Mouse (Mus musculus): ENCODE measurements around the gene Mcf2l. TPM values are rescaled to one million over a fixed set of nuclear protein-coding genes. Genes with fewer than 3 reads are reported as not detected.

Mcf2l gene
- polyA plus RNA-seq, 1 experiment, result 19.7 TPM

DNA sequence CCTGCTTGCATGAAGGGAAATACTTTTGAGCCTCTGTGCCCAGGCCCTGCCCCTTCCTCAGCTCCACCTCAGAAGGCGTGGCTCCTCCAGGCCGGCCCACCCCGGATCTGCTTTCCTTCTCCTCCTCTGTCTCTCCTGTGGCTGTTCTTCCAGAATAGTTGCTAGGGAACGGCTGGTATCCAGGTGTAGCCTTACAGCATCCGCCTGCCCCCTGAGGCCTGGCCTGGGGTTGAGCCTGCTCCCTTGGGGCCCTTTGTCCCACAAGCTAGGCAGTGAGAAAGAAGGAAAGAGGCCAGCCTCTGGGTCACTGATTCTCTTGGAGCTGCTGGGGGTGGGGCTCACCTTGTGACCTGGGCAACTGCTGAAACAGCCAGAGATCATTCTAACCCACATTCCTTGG lies 38.4 kb downstream of the Mcf2l start:
- no peak for DNase-seq (ENCODE audit: low read depth)

DNA sequence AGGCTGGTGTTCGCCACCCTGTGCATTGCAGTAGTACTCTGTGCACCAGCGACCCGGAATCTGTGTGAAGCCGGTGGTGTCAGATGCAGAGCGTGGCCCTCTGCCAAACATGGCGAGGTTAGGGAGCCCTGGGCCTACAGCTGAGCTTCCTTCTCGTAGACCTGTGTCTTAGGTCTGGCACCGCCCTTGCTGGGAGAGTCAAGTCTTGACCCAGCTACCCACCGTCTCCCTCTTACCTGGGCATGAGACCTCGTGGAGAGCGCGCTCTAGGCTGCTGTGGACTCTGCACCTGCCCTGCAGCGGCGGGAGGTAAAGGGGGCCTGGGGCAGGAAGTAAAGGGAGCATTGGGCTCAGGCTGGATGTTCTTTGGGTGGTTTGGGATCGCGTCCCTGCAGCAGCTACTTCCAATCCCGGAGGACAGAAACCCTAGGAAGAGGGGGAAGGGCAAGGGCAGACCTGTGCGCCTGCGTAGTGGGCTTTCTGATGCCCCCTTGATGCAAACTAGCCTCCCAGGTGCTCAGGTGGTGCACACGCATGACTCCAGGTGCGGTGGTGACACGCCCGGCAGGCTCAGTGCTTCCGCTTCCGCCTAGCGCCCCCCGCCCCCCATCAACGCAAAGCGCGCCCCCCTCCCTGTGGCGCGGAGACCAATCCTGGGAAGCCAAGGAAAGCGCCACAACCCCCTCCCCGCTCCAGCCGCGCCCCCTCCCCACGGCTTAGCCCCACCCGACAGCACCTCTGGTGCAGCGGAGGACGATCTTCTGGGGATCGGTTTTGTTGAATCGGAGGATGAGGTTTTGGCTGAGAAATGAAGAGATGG lies 41.8 kb downstream of the Mcf2l start:
- no peak for DNase-seq (ENCODE audit: low read depth)

DNA sequence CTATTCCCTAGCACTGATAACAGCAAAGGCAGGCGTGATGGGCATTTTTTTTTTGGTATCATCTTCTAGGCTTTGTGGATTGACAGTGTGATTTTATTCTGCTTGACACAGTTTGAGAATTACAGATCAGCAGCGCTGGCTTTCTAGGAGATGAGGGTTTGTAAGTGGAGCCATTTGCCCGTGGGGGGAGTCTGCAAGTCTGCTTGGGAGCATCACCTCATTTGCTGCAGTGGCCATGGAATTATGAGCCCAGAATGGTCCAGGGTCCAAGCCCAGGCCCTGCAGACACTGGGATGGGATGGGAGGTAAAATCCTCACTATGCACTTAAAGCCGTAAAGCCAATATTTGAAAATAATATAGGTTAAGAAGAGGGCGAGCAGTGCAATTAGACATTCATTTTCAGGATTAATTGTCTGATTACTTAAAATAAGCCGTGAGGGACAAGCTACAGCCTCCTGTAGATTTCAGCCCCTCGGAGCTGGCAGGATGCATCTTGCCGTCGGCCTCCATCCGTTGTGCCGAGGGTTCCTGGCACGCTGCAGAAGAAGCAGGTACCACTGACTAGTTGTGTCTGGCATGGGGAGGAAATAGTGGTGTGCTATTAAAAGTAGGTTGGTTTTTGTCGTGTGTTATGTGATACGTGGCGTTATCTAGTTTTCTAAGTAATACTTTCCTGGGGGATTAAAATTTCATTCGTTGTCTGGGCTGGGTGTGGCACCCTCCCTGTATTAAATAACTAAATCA lies 42.7 kb downstream of the Mcf2l start:
- no peak for DNase-seq (ENCODE audit: low read depth)

DNA sequence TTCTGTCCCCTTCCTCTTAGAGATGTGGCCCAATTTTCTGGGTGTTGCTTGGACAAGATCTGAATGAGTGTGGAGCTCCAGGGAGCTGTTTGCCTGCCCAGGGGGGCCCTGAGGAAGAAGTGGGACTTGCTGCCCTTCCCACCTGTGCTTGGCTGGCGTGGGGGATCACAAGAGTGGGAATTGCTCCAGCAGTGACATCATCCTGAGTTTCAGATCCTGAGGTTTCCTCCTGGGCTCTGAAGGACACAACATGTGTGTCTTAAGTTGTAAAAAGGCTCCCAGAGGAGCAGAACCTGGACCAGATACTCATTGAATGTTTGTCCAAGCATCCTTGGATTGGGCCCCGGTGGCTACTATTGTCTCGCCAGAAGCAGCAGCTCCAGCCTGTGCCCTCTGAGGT lies 43.4 kb downstream of the Mcf2l start:
- no peak for DNase-seq (ENCODE audit: low read depth)

DNA sequence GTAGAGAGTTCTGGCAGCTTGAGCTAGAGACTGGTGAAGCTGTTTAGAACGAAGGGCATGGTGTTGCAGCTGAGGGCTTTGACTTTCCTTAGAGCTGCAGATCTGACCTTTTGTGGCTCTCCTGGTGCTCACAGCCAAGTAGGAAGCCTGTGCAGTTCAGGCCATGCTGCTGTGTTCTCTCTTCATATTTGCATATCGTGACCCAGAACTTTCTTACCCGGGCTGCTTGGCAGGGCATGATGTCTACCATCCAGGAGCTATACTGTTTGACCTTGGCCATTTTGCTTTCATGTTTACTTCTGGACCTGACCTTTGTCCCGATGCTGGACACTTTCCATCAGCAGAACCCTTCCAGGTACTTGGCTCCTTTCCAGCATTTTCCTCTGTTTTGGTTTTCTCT lies 44.2 kb downstream of the Mcf2l start:
- DNase-seq (ENCODE audit: low read depth), result no peak

DNA sequence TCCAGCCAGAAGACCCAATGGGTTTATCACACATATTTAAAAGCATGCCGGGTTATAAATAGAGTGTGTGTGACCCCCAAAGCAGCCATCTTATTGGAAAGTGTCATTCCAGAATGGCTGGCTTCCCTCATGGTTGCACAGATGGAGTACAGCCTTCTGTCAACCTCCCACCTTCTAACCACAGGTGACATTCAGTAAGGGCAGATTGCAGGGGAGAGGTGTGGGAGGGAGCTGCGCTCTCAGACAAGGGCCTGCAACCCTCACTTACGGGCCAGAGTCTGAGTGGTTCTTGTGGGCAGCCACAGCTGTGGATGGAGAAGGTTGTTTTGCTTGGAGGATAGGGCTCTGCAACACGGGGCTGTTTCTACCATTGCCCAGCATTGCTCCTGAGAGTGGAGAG lies 47.0 kb downstream of the Mcf2l start:
- no peak for DNase-seq (ENCODE audit: low read depth)

DNA sequence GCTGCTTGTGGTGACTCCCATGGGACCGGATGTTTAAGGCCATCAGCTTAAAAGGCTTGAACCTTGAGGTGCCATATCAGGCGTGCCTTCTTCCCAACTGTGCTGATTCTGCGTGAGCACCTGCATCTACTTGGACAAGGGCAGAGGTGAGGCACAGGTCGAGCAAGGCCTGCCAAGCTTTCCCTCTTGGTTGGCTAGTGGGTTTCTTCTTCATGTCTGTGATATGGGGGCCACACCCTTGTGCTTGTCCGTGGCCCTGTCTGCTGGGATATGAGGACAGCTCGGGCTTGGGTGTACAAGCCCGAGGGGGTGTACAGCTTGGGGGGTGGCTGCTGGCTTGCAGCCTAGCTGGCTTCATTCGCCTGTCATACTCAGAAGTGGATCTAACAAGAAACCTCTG lies 51.4 kb downstream of the Mcf2l start:
- DNase-seq (ENCODE audit: low read depth), result no peak

DNA sequence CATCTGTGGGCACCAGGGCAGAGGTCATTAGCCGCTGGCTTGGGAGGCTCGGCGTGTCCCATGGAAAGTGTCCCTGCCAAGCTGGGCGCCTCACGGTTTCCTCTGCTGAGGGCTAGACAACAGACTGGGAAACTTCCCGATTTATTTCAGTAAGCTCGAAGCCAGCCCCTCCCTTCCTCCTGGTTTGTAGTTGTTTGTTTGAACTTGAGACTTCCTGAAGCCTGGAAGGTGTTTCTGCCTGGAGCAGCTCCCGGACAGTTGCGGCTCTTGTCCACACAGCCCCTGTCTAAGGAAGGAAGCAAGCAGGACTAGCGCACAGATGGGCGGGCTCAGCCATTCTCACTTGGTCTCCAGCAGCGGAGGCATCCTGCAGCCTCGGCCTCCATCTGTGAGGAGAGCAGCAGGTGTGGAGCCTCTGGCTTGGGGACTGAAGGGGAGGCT lies 52.4 kb downstream of the Mcf2l start:
- DNase-seq (ENCODE audit: low read depth), result no peak

DNA sequence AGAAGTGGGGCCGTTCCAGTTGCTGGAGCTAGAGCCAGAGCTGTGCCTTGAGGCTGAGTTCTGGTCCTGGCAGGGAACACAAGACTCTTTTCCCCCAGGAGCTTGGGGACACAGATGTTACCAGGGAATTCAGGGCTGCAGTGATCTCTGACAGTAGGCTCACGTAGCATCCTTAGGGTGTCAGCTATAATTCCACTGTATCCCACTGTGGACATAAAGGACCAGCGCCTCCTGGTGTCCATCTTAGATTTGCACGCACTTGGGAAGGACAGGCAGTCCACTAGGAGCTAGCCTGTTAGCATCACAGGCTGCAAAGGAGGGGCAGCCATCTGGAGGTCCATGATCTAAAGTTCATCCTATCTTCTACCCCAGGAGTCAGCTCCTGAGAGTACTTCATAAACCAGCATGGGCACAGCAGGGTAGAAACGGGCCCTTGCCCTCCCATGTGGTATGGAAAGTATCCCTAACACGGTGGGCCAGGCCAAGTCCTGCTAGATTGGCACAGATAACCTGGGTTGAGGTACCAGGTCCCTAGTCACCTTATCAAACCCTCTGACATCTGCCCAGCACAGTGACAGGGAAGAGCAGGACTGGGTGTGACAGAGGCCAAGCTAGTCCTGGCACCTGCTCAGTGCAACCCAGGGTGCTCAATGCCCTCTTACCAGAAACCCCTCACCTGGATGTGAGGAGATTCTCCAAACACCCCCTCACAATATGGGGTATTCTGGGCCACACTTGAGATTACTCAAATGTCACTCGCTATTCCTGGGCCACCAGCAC lies 53.8 kb downstream of the Mcf2l start:
- DNase-seq (ENCODE audit: low read depth), result no peak

DNA sequence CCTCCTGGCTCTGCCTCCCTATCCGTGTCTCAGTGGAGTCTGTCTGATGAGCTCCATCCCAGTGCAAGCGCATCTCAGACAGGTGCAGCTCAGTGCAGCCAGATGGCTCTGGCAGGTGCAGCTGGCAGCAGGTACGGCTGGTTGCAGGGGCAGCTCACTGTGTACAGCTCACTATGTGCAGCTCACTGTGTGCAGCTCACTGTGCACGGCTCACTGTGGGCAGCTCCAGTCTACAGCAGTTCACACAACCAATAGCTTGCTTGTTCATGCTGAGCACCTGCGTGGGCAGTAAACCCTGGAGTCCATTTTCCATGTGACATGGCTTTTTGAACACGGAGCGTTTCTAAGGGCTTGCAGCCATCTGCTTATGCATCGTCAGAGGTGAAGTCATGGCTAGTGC lies 54.4 kb downstream of the Mcf2l start:
- DNase-seq (ENCODE audit: low read depth), result no peak

DNA sequence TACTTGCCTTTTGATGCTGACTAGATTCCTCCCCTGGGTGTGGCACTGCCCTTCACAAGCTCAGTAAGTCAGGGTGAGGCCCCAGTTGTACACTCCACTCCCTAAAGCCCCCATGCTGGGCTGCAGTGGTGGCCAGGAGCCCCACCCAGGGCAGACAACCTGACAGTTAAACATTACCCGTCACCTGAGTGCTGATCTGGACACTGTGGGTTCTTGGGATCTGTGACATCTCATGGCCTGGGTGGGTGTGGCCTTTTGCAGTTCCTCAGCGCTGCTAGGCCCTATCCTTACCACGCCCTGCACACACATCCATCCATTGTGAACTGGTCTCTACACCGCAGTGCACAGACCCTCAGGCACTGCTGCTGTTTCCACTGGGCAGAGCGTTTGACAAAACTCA lies 55.3 kb downstream of the Mcf2l start:
- no peak for DNase-seq (ENCODE audit: low read depth)

DNA sequence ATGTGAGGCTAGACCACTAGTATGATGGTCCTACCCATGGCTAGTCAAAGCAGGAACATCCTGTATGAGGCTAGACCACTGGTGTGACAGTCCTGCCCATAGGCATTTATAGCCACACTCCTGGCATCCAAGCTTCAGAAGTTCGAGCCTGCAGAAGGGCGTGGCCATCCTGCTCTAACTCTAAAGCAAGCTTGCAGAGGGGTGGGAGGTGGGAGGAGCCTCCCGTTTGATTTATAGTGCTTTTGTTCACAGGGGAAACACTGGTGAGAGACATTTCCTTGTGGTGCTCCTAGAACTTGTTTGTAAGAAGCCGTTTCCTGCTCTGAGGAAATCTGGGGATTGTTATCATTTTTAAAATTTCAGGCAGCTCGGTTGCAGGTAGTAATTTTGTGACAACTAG lies 56.7 kb downstream of the Mcf2l start:
- no peak for DNase-seq (ENCODE audit: low read depth)

DNA sequence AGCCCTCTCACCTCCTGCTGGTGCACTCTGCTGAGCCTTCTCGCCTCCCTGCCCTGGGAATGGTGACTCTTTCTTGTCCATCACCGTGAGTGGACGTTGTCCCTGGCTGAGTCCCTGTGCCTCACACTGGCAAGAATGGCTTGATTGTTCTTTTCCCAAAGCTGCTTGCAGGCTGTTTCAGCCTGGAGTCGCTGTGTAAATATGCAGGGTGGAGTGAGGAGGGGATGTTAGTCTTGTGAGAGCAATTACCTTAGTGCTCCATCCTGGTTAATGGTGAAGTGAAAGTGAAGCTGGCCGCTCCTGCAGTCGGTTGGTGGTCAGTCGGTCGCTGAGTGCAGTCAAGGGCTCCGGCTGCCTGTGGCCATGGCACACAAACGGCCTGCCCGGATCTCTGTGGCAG lies 57.8 kb downstream of the Mcf2l start:
- DNase-seq (ENCODE audit: low read depth), result no peak

DNA sequence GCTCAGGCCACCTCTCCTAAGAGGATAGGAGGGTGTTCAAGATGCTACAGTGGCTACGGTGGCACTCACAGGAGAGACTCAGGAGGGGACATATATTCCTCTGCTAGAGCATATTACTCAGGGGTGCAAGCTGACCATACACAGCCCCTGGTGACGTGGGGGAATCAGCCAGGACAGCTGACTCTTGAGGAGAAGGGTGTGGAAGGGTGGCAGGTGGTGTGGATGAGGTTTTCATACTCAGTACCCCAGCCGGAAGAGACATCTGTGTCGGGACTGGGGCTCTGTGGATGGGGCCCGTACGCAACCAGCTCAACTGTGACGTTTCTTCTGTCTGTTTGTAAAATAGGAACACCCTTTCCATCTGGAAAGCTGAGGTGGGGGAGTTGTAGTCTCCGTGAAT lies 58.9 kb downstream of the Mcf2l start:
- no peak for DNase-seq (ENCODE audit: low read depth)

DNA sequence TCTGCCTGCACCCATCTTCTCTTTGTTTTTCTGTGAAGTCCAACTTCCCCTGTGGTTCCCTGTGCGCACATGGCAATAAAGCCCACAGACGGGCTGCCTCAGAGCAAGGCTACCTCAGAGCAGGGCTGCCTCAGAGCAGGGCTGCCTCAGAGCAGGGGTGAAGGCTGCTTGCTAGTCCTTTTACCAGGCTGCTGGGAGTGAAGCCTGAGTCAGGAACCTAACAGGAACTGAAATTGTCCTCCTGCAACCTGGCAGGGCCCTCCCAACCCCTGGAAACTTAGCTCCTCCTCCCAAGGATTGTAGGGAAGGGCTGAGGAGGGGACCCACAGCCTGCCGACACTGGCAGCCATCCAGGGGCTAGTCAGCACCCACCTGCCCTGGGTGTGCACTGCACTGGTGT lies 60.2 kb downstream of the Mcf2l start:
- DNase-seq (ENCODE audit: low read depth), result no peak

DNA sequence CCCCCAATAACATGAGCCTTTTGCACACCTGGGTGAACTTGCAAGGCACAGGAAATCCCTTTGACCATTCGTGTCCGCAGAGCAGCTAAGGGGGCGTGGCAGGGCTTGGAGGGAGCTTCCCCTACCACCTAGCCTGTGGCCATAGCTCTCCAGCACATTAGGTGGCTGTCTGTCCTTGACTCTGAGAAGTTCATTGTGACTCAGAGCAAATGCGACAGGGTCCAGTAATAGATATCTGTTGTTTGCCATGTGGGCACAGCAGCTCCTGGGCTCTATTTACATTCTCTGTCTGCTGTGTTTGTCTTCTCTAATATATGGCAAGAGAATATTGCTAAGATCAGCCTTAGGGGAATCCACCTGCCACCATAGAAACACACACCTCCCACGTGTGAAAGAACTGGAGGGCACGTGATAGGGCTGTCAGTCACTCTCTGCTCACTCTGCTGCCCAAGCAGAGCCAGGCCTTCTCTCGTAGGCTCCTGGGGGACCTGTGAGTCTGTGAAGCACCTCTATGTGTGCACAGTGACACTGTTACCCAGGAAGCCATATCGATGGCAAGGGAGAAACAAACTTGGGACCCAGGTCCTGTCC lies 60.9 kb downstream of the Mcf2l start:
- DNase-seq (ENCODE audit: low read depth), result no peak

DNA sequence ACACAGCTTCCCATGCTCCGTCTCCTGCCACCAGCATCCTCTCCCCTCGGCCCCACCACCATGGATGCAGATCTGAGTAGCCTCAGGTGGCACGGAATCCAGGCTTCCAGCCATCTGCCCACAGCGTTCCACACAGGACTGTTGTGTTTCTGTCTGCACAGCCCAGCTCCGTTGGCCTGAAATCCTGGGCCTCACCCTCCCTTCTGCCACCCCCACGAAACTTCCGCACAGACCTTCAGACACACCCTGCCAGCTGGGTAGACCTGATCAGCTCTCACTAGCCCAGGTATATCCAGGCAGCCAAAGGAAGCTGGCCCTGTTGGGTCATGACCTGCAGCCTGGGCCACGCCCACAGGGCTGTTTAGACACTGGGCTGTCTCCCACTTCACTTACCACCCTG lies 66.9 kb downstream of the Mcf2l start:
- DNase-seq (ENCODE audit: low read depth), result no peak

DNA sequence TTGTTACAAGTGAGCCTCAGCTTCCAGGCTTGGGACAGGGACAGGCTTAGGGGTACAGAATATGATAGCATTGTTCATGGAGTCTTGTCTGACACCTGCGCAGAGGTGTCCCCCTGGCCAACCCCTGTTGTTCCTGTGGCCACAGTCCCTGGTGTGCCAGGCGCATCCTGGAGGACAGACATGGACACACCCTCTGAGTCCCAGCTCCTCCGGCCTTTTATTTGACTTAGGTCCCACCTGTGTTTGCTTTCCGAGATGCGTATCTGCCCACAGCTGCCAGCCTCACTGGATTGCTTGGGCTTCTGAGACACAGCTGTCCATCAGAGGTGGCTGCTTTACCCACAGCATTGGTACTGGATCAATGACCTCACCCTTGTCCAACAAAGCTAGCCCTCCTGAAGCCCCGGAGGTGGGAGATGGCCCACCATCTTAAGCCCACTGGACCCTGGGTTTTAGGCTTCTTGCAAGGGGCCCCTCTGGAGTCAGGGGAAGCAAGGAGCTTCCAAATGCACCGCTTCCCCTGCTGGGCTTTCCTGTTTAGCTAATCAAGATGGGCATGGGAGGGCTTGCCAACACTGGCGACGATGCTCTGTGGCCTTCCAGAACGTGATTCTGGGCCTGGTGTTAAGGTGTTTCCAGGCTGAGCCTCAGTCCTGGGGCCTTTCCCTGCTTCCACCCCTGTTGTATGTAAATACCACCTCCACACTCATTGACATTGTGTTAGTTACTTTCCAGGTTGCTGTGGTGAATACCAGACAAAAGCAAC lies 67.7 kb downstream of the Mcf2l start:
- no peak for DNase-seq (ENCODE audit: low read depth)

DNA sequence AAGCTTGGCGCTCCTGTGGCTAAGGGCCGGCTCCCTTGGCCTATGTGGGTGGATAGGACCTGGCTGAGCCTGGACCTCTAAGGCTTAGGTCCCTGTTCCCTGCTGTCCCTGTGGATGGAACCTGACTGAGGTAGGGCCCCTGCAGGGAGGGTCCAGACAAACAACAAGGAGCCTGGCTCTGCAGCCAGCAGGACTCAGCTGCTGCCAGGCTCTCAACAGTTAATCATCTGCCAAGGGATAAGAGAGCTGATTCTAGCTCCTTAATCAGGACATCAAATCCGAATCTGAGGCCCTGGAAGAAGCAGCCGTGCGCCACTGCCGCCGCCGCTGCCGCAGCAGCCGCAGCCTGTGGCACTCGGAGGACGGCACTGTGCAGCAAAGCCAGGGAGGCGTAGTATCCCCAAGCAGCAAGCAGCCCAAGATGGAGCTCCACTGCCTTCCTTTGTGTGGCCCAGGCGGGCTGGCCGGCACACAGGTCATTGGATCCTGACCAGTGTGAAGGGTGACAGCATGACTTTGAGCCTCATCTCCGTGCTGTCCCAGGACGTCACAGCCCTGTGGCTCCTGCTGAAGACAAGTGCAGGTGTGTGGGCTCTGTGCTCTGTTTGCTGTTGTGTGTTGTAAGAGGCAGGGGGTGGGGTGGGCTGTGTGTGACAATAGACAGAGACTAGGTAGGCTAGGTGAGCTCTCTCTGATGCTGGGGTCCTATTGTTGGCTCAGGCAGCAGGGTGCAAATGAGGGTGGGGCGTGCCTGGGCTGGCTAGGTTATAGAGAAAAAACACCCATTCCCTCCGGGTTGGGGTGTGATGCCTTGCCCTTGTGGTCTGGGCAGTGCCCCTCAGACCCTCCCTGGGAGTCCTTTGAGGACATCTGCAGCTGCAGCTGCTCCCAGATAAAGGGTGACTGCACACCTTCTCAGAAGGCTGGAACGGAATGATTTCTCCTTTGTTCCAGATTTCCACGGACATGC lies 74.3 kb downstream of the Mcf2l start:
- DNase-seq (ENCODE audit: low read depth), result no peak

DNA sequence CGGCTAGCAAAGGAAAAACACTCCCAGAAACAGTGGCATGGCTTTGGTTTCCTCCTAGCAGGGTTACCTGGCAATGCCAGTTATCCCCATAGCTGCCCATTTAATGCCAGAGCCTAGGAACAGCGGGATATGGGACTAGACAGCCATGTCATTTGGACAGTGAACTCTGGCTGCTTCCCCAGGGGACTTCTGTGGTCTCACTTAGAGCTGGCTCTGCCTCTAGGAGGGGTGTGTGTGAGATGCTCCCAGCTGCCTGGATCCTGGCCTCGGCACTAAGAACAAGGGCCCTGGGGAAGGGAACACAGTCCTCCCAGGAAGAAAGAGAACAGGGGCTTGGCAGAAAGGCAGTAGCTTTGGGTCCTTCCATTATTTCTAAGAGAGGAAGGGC lies 75.0 kb downstream of the Mcf2l start:
- DNase-seq (ENCODE audit: low read depth), result no peak
